Mouse (Mus musculus) B cell, adult 62 days (primary cell): ENCODE measurements around the gene Gatb. TPM values are rescaled to one million over a fixed set of nuclear protein-coding genes. Genes with fewer than 3 reads are reported as not detected.

Source experiments
- total RNA-seq: library from RNA; stranded (reverse); gene quantifications from 4 replicates; pipeline ENCODE4 v1.2.4, GENCODE M21; 2023

Gatb gene
- total RNA-seq: 12.4 to 16.7 TPM (median 13.8 TPM) in 4 replicates

GRCm38 (mm10) chr3:85573864-85574830 is at the start of gene Gatb:
Gene Gatb, plus strand, starts transcription at chr3:85574119.

Other genes with a start within 250 kb of the Gatb start
- gene Fam160a1, start 243.2 kb downstream of the Gatb start, total RNA-seq: 1.9 to 2.7 TPM (median 2.4 TPM) in 4 replicates